Mouse (Mus musculus) hindbrain, embryonic 10.5 days (tissue): ENCODE measurements around the gene Hdac7. TPM values are rescaled to one million over a fixed set of nuclear protein-coding genes. Genes with fewer than 3 reads are reported as not detected.

Experiments used
- DNase-seq: peaks from one replicate; pipeline ENCODE4 v3.0.0-alpha.2; 2017; ENCODE audit warnings: low spot score
- H3K27ac ChIP-seq: fragments of 300-500 bp; sonication (generic); 2 replicates; pipeline ENCODE4 v1.5.1; 2016; ENCODE audit warnings: mild to moderate bottlenecking, moderate library complexity
- H3K27me3 ChIP-seq: fragments of 300-500 bp; sonication (generic); 2 replicates; pipeline ENCODE4 v1.6.1; 2016; ENCODE audit warnings: mild to moderate bottlenecking; ENCODE audit not compliant: poor library complexity, insufficient read depth, severe bottlenecking
- H3K36me3 ChIP-seq: fragments of 300-500 bp; sonication (generic); 2 replicates; pipeline ENCODE4 v1.6.1; 2016; ENCODE audit warnings: mild to moderate bottlenecking, moderate library complexity
- H3K4me1 ChIP-seq: fragments of 300-500 bp; sonication (generic); replicated peaks from 2 replicates; pipeline ENCODE4 v1.6.1; 2016; ENCODE audit warnings: mild to moderate bottlenecking
- H3K4me3 ChIP-seq: fragments of 300-500 bp; sonication (generic); 2 replicates; pipeline ENCODE4 v1.5.1; 2016; ENCODE audit warnings: mild to moderate bottlenecking, moderate library complexity
- H3K9me3 ChIP-seq: fragments of 300-500 bp; sonication (generic); 2 replicates; pipeline ENCODE4 v1.6.1; 2016; ENCODE audit warnings: mild to moderate bottlenecking, moderate library complexity
- whole genome bisulfite sequencing: fragments of 180-500 bp; shearing (Covaris S2); methylation state at CpG from one replicate; pipeline ENCODE4 v1.1.7; 2016; 5-methylcytosine and 5-hydroxymethylcytosine counted together
- polyA plus RNA-seq: library from polyadenylated mRNA; unstranded; fragments of >200 nt; fragmentation: Nextera tagmentation; extraction: Ambion mirVana; gene quantifications from 2 replicates; pipeline ENCODE4 v1.2.1, GENCODE M21; 2016

Gene Hdac7
- polyA plus RNA-seq, 1 experiment from 2014 or later, result 32.7 TPM

- H3K4me1 ChIP-seq, result peaks cover 59% of the 10 kb centered on the region
- no peak overlapping the region for H3K4me3 ChIP-seq
- no peak for DNase-seq
- H3K36me3 ChIP-seq, result peaks cover 35% of the 10 kb centered on the region
- H3K9me3 ChIP-seq, result no peaks in the 10 kb centered on the region
- H3K27ac ChIP-seq, result no peak overlapping the region
- WGBS, result 92% methylated on average over 17 of the region's 17 CpGs
- H3K27me3 ChIP-seq, result no peaks in the 10 kb centered on the region
Measured at GRCm38 (mm10) chr15:97816199-97816994, 27.9 kb downstream of the Hdac7 start.

- no peaks in the 10 kb centered on the region for H3K27me3 ChIP-seq
Measured at GRCm38 (mm10) chr15:97815254-97815653, 29.0 kb downstream of the Hdac7 start.

GRCm38 (mm10) chr15:97814703-97815102, 29.6 kb downstream of the Hdac7 start:
- Histone ChIP-seq H3K4me1 (peaks cover 47% of the 10 kb centered on the region), H3K27me3 (no peaks in the 10 kb centered on the region), H3K27ac (peak overlapping the region; percentile 66; the same call in 1 of the 2 replicates), H3K36me3 (peaks cover 39% of the 10 kb centered on the region), H3K9me3 (no peaks in the 10 kb centered on the region), H3K4me3 (no peak overlapping the region)
- 46% methylated on average over 5 of the region's 5 CpGs for WGBS
- DNase-seq, result no peak

More at GRCm38 (mm10) chr15:97815254-97815653, 29.0 kb downstream of the Hdac7 start:
- Histone ChIP-seq H3K4me3 (no peak overlapping the region), H3K9me3 (no peaks in the 10 kb centered on the region), H3K36me3 (peaks cover 39% of the 10 kb centered on the region), H3K27ac (no peak overlapping the region), H3K4me1 (peaks cover 52% of the 10 kb centered on the region)
- 97% methylated on average over 4 of the region's 4 CpGs for WGBS
- no peak for DNase-seq

DNA sequence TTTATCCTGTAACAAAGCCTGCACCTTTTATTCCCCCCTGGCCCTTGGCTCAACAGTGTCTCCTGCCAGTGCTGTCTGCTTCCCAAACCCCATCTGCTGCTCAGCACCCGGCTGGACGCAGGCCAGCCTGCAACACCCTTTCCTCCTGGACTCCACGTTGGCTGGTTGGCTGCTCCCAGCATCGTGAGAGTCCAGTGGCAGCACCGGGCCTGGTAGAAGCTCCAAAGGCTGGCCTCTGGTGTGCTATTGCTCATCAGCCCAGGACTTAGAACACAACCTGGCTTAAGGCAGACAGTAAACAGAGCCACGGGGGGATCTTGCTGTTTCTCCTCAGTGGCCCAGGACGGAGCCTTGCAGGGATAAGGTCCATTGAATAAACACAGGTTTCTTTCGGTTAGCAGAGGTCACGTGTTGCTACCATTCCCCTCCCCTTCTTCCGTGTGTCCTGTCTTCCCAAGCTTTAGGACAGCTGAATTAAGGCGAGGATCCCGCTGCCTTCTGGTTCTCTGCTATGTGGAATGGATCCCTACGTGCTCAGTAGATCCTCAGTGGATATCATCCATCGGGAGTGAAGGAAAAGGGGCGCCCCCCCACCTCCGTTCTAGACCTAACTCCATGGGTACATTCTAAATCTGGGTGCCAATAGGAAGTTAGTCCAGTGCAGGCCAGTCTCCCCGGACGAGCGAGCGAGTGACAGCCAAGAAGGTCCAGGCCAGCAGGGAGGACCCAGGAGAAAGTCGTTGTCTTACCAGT, 30.7 kb downstream of the Hdac7 start:
- Histone ChIP-seq H3K36me3 (peaks cover 50% of the 10 kb centered on the region), H3K4me3 (no peak overlapping the region), H3K27me3 (no peaks in the 10 kb centered on the region), H3K4me1 (peaks cover 50% of the 10 kb centered on the region), H3K9me3 (no peaks in the 10 kb centered on the region), H3K27ac (peak overlapping the region; percentile 70)
- DNase-seq, result no peak
- WGBS, result 55% methylated on average over 21 of the region's 21 CpGs

GRCm38 (mm10) chr15:97812875-97813274, 31.4 kb downstream of the Hdac7 start:
- Histone ChIP-seq H3K36me3 (peaks cover 57% of the 10 kb centered on the region), H3K27me3 (no peaks in the 10 kb centered on the region), H3K9me3 (no peaks in the 10 kb centered on the region), H3K4me3 (no peak overlapping the region), H3K27ac (peak overlapping the region; percentile 70), H3K4me1 (peaks cover 47% of the 10 kb centered on the region)
- WGBS, result 64% methylated on average over 7 of the region's 7 CpGs
- no peak for DNase-seq

DNA sequence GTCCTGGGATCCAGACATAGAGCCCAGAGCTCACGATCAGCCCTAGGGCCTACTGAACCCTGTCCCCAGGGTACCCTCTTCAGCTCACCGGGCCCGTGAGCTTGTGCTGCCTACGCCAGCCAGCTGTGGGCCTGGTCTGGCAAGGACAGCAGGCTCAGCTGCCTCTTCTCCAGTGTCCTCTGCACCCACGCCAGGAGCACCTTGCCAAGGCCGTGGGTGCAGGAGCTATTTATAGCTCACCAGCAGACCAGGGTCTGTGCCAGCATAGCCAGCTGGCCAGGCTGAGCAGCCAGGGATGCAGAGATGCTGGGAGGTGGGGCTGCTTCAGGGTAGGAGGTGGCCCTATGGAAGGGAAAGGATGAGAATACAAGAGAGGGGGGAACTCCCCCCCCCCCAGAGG, 32.2 kb downstream of the Hdac7 start:
- H3K36me3 ChIP-seq, result peaks cover 64% of the 10 kb centered on the region
- no peaks in the 10 kb centered on the region for H3K9me3 ChIP-seq
- 86% methylated on average over 6 of the region's 6 CpGs for WGBS
- H3K4me1 ChIP-seq, result peaks cover 54% of the 10 kb centered on the region
- no peaks in the 10 kb centered on the region for H3K27me3 ChIP-seq
- DNase-seq, result no peak
- no peak overlapping the region for H3K4me3 ChIP-seq
- H3K27ac ChIP-seq, result peak overlapping the region; percentile 46

GRCm38 (mm10) chr15:97811307-97811706, 33.0 kb downstream of the Hdac7 start:
- peaks cover 61% of the 10 kb centered on the region for H3K4me1 ChIP-seq
- DNase-seq, result no peak
- WGBS, result 91% methylated on average over 9 of the region's 9 CpGs
- H3K4me3 ChIP-seq, result no peak overlapping the region
- H3K27me3 ChIP-seq, result no peaks in the 10 kb centered on the region
- no peak overlapping the region for H3K27ac ChIP-seq
- H3K9me3 ChIP-seq, result no peaks in the 10 kb centered on the region
- H3K36me3 ChIP-seq, result peaks cover 63% of the 10 kb centered on the region

DNA sequence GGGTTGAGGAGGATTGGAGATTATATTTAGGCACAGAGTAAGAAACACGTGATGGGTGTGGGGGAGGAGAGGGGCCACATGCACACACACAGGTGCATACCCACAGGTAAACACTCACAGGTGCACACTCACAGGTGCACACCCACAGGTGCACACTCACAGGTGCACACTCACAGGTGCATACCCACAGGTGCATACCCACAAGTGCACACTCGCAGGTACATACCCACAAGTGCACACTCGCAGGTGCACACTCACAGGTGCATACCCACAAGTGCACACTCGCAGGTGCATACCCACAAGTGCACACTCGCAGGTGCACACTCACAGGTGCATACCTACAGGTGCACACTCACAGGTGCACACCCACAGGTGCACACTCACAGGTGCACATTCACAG, 33.9 kb downstream of the Hdac7 start:
- no peak overlapping the region for H3K27ac ChIP-seq
- no peak for DNase-seq
- WGBS, result 92% methylated on average over 5 of the region's 5 CpGs
- H3K4me3 ChIP-seq, result no peak overlapping the region
- peaks cover 58% of the 10 kb centered on the region for H3K36me3 ChIP-seq
- no peaks in the 10 kb centered on the region for H3K27me3 ChIP-seq
- H3K9me3 ChIP-seq, result no peaks in the 10 kb centered on the region
- H3K4me1 ChIP-seq, result peaks cover 64% of the 10 kb centered on the region

DNA sequence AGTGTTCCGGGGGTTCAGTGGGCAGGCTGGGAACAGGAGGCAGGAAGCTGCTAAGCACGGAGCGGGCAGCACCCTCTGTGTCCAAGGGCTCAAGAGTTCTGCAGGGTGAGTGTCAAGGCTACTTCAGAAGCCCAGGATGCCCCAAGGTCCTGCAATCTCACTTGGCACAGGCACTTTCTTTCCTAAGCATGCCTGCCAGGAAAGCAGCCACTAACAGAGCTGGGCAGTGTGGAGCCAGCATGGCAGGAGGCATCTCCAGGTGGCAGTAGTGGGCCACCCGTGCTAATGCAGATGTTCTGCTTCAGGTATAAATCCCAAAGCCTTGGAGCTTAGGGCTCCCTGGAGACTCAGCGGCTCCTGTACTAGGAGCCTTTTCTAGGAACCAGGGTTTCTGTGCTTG, 34.4 kb downstream of the Hdac7 start:
- Histone ChIP-seq H3K9me3 (no peaks in the 10 kb centered on the region), H3K27me3 (no peaks in the 10 kb centered on the region), H3K36me3 (peaks cover 61% of the 10 kb centered on the region), H3K4me3 (no peak overlapping the region), H3K4me1 (peaks cover 59% of the 10 kb centered on the region), H3K27ac (no peak overlapping the region)
- DNase-seq, result no peak
- WGBS, result 85% methylated on average over 5 of the region's 5 CpGs

- DNase-seq, result no peak
- no peak overlapping the region for H3K4me3 ChIP-seq
- H3K27me3 ChIP-seq, result no peaks in the 10 kb centered on the region
- H3K4me1 ChIP-seq, result peaks cover 52% of the 10 kb centered on the region
- 85% methylated on average over 14 of the region's 14 CpGs for WGBS
- H3K36me3 ChIP-seq, result peaks cover 68% of the 10 kb centered on the region
- no peaks in the 10 kb centered on the region for H3K9me3 ChIP-seq
- H3K27ac ChIP-seq, result no peak overlapping the region
Measured at GRCm38 (mm10) chr15:97809206-97809605, 35.1 kb downstream of the Hdac7 start.

DNA sequence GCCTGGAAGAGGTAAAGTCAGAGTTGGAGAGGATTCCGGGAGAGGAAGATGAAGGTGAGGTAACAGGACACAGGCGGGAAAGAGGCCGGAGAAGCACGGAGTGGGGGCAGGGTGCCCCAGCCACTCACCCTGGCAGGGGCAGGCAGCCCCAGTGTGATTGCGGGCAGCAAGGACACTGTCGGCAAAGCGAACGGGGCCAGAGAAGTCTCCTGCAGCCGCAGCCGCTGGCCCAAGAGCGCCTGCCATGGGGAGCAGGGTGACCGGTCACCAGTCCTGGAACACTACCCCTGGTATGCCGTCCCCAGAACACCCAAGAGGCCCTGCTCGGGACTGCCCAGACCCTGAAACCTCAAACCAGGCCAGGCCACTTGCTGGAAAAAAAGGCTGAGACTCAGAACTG, 35.8 kb downstream of the Hdac7 start:
- no peak for DNase-seq
- Histone ChIP-seq H3K36me3 (peaks cover 71% of the 10 kb centered on the region), H3K27ac (0 out of 2 replicates have a peak overlapping the region, but pooled peaks have one; percentile 8), H3K27me3 (no peaks in the 10 kb centered on the region), H3K4me1 (peaks cover 45% of the 10 kb centered on the region), H3K9me3 (no peaks in the 10 kb centered on the region), H3K4me3 (no peak overlapping the region)
- WGBS, result 86% methylated on average over 14 of the region's 14 CpGs

DNA sequence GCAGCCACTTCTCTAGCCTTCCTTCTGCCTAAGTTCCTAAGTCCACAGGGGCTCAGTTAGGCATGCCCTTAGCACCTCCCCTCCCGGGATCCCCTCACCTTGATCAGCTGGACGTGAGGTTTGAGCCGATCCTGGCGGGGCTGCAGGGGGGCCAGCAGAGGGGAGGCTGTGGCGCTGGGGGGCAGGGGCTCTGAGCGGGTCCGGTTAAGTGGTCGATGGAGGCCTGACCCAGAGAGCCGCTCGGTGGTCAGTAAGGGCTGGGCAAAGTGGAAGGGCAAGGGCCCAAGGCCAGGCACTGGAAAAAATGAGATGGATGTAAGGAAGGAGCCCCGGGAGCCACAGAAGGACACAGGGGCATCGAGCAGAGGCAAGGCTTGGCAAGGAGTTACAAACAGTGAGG, 36.4 kb downstream of the Hdac7 start:
- 80% methylated on average over 12 of the region's 12 CpGs for WGBS
- peaks cover 72% of the 10 kb centered on the region for H3K36me3 ChIP-seq

GRCm38 (mm10) chr15:97802575-97802974, 41.7 kb downstream of the Hdac7 start:
- H3K9me3 ChIP-seq, result no peaks in the 10 kb centered on the region
- peak overlapping the region; percentile 37 for H3K4me3 ChIP-seq

More for the DNA sequence above, 36.4 kb downstream of the Hdac7 start:
- H3K27me3 ChIP-seq, result no peaks in the 10 kb centered on the region
- no peak for DNase-seq
- no peak overlapping the region for H3K4me3 ChIP-seq
- H3K4me1 ChIP-seq, result peaks cover 41% of the 10 kb centered on the region
- no peak overlapping the region for H3K27ac ChIP-seq
- H3K9me3 ChIP-seq, result no peaks in the 10 kb centered on the region

More at GRCm38 (mm10) chr15:97802575-97802974, 41.7 kb downstream of the Hdac7 start:
- Histone ChIP-seq H3K27me3 (no peaks in the 10 kb centered on the region), H3K27ac (peak overlapping the region; percentile 60), H3K4me1 (peaks cover 66% of the 10 kb centered on the region), H3K36me3 (peaks cover 80% of the 10 kb centered on the region)
- 12% methylated on average over 13 of the region's 13 CpGs for WGBS
- DNase-seq, result peak; percentile 75
